Mouse (Mus musculus) hindbrain, postnatal 0 days (tissue): ENCODE measurements at regions not wholly inside any gene's neighbourhood (a gene's known extent, or its start where the extent isn't known, plus 50 kb on each side); places are given as distances from the start of the nearest gene placed in this dataset.
A peak's percentile ranks its signal among the peaks of the same experiment; 100 is the strongest.

ENCODE experiments used
- ATAC-seq: fragments of 200-750 bp; cut with Nextera tagmentation; 2 replicates; pipeline ENCODE4 v1.8.0; 2017; ENCODE audit warnings: mild to moderate bottlenecking, moderate TSS enrichment, moderate library complexity
- DNase-seq: peaks from one replicate; pipeline ENCODE4 v3.0.0-alpha.2; 2015; ENCODE audit warnings: low spot score
- H3K27ac ChIP-seq: fragments of 300-500 bp; sonication (generic); 2 replicates; pipeline ENCODE4 v1.5.1; 2014; ENCODE audit warnings: mild to moderate bottlenecking
- H3K27me3 ChIP-seq: fragments of 300-500 bp; sonication (generic); 2 replicates; pipeline ENCODE4 v1.6.1; 2014; ENCODE audit warnings: low read length, mixed read lengths; ENCODE audit not compliant: insufficient read depth
- H3K36me3 ChIP-seq: fragments of 300-500 bp; sonication (generic); 2 replicates; pipeline ENCODE4 v1.6.1; 2014; ENCODE audit warnings: low read length, mixed read lengths; ENCODE audit not compliant: insufficient read depth
- H3K4me1 ChIP-seq: fragments of 300-500 bp; sonication (generic); 2 replicates; pipeline ENCODE4 v1.6.1; 2014; ENCODE audit warnings: antibody characterized with exemption, low read length, mixed read lengths; ENCODE audit not compliant: insufficient read depth
- H3K4me2 ChIP-seq: fragments of 300-500 bp; sonication (generic); 2 replicates; pipeline ENCODE4 v1.6.1; 2014; ENCODE audit warnings: low read depth, mild to moderate bottlenecking, low read length, moderate library complexity, mixed read lengths
- H3K4me3 ChIP-seq: fragments of 300-500 bp; sonication (generic); 2 replicates; pipeline ENCODE4 v1.5.1; 2014; ENCODE audit warnings: low read length
- H3K9ac ChIP-seq: fragments of 300-500 bp; sonication (generic); replicated peaks from 2 replicates; pipeline ENCODE4 v1.6.1; 2014; ENCODE audit warnings: mild to moderate bottlenecking, low read length, moderate library complexity, mixed read lengths
- H3K9me3 ChIP-seq: fragments of 300-500 bp; sonication (generic); 2 replicates; pipeline ENCODE4 v1.6.1; 2016; ENCODE audit warnings: low read length, mixed read lengths
- CTCF ChIP-seq: IDR thresholded peaks from 2 replicates; pipeline ENCODE4 v1.5.1; 2016; ENCODE audit warnings: antibody characterized with exemption, control low read depth, low read depth
- WGBS: fragments of 180-500 bp; shearing (Covaris S2); extraction: QIAGEN DNeasy Blood & Tissue Kit; methylation state at CpG from one replicate; pipeline ENCODE4 v1.1.7; 2014; 5-methylcytosine and 5-hydroxymethylcytosine counted together

- ATAC-seq (no peak), DNase-seq (no peak)
- H3K4me3 ChIP-seq: no peak overlapping the region
- 69% methylated on average over 4 of the region's 4 CpGs for WGBS
- H3K9me3 ChIP-seq: no peaks in the 10 kb centered on the region
- no peak overlapping the region for H3K27ac ChIP-seq
- no peaks in the 10 kb centered on the region for H3K36me3 ChIP-seq
- no peaks in the 10 kb centered on the region for H3K4me1 ChIP-seq
- H3K27me3 ChIP-seq: no peaks in the 10 kb centered on the region
- H3K9ac ChIP-seq: no peak overlapping the region
- TF ChIP-seq CTCF: no peak
- no peak overlapping the region for H3K4me2 ChIP-seq
Measured at GRCm38 (mm10) chr9:11285135-11285534, 380.6 kb upstream of the Cntn5 start.

- DNase-seq (peak; percentile 36), ATAC-seq (no peak)
Measured at GRCm38 (mm10) chr9:11284549-11284948, 380.0 kb upstream of the Cntn5 start.

GRCm38 (mm10) chr9:11279409-11280127 is 375.0 kb upstream of the Cntn5 start:
- no peak for DNase-seq
- H3K4me2 ChIP-seq: no peak overlapping the region
- no peaks in the 10 kb centered on the region for H3K9me3 ChIP-seq

More at GRCm38 (mm10) chr9:11284549-11284948, 380.0 kb upstream of the Cntn5 start:
- H3K9ac ChIP-seq: no peak overlapping the region
- WGBS: 61% methylated on average over 1 of the region's 1 CpGs
- no peaks in the 10 kb centered on the region for H3K9me3 ChIP-seq
- H3K36me3 ChIP-seq: no peaks in the 10 kb centered on the region
- no peak overlapping the region for H3K4me2 ChIP-seq
- no peaks in the 10 kb centered on the region for H3K4me1 ChIP-seq
- H3K27ac ChIP-seq: no peak overlapping the region
- H3K27me3 ChIP-seq: no peaks in the 10 kb centered on the region
- H3K4me3 ChIP-seq: no peak overlapping the region
- no peak for TF ChIP-seq CTCF

GRCm38 (mm10) chr9:11277810-11278209 is 373.2 kb upstream of the Cntn5 start:
- Histone ChIP-seq H3K27ac (no peak overlapping the region), H3K36me3 (no peaks in the 10 kb centered on the region), H3K9me3 (no peaks in the 10 kb centered on the region), H3K4me3 (no peak overlapping the region), H3K27me3 (no peaks in the 10 kb centered on the region), H3K9ac (no peak overlapping the region), H3K4me1 (no peaks in the 10 kb centered on the region), H3K4me2 (no peak overlapping the region)
- ATAC-seq (no peak), DNase-seq (no peak)
- TF ChIP-seq CTCF: no peak
- 93% methylated on average over 22 of the region's 22 CpGs for WGBS

More at GRCm38 (mm10) chr9:11279409-11280127, 375.0 kb upstream of the Cntn5 start:
- 69% methylated on average over 5 of the region's 5 CpGs for WGBS
- no peaks in the 10 kb centered on the region for H3K4me1 ChIP-seq
- H3K9ac ChIP-seq: no peak overlapping the region
- H3K36me3 ChIP-seq: no peaks in the 10 kb centered on the region
- H3K27me3 ChIP-seq: no peaks in the 10 kb centered on the region
- no peak for TF ChIP-seq CTCF
- no peak overlapping the region for H3K4me3 ChIP-seq
- no peak for ATAC-seq
- no peak overlapping the region for H3K27ac ChIP-seq

- no peaks in the 10 kb centered on the region for H3K27me3 ChIP-seq
- H3K27ac ChIP-seq: no peak overlapping the region
- 69% methylated on average over 4 of the region's 4 CpGs for WGBS
- no peak overlapping the region for H3K4me2 ChIP-seq
- H3K4me3 ChIP-seq: no peak overlapping the region
- DNase-seq (no peak), ATAC-seq (no peak)
- TF ChIP-seq CTCF: no peak
- no peaks in the 10 kb centered on the region for H3K4me1 ChIP-seq
- H3K9ac ChIP-seq: no peak overlapping the region
- no peaks in the 10 kb centered on the region for H3K36me3 ChIP-seq
- no peaks in the 10 kb centered on the region for H3K9me3 ChIP-seq
Measured at GRCm38 (mm10) chr9:11276966-11277365, 372.4 kb upstream of the Cntn5 start.

GRCm38 (mm10) chr9:11256848-11257247 is 352.3 kb upstream of the Cntn5 start:
- Histone ChIP-seq H3K4me1 (no peaks in the 10 kb centered on the region), H3K36me3 (no peaks in the 10 kb centered on the region), H3K4me3 (no peak overlapping the region), H3K27me3 (no peaks in the 10 kb centered on the region), H3K9ac (no peak overlapping the region), H3K27ac (no peak overlapping the region), H3K4me2 (no peak overlapping the region), H3K9me3 (no peaks in the 10 kb centered on the region)
- ATAC-seq (no peak), DNase-seq (no peak)
- 72% methylated on average over 1 of the region's 1 CpGs for WGBS
- no peak for TF ChIP-seq CTCF

- Histone ChIP-seq H3K4me2 (no peak overlapping the region), H3K36me3 (no peaks in the 10 kb centered on the region), H3K4me1 (no peaks in the 10 kb centered on the region), H3K4me3 (no peak overlapping the region), H3K9me3 (no peaks in the 10 kb centered on the region), H3K27ac (no peak overlapping the region), H3K9ac (no peak overlapping the region), H3K27me3 (no peaks in the 10 kb centered on the region)
- TF ChIP-seq CTCF: no peak
- 50% methylated on average over 6 of the region's 6 CpGs for WGBS
- ATAC-seq: peak; percentile 75; the same call in 1 of the 2 replicates
- peak; percentile 63 for DNase-seq
Measured at GRCm38 (mm10) chr9:11206829-11207228, 302.3 kb upstream of the Cntn5 start.
